In genomic region chr8:42144685-42145084, GRCm38 (mm10) we compare ENCODE assay signal across 21 mouse cellular contexts.
A peak's percentile ranks its signal among the peaks of the same experiment; 100 is the strongest.
DNase-seq lines count a peak whose midpoint lies in the region; ATAC-seq lines count a peak whose summit lies in the region.
"Had no signal": no experiment of that assay in that cellular context is flagged by ENCODE, and none has a peak within 500 bp of the region (broad histone marks: within the 10 kb centered on the region; RNA-seq: fewer than 3 reads in every experiment).

No protein-coding gene starts in this region.

- H3K27me3 ChIP-seq in kidney, embryonic 14.5 days (ENCODE audit: control insufficient read depth, insufficient read depth, low read length), result no peaks in the 10 kb centered on the region
- H3K27me3 ChIP-seq in embryonic facial prominence, embryonic 13.5 days, result no peaks in the 10 kb centered on the region
- H3K27me3 ChIP-seq: heart, embryonic 13.5 days; hindbrain, embryonic 12.5 days had no signal

- H3K36me3 ChIP-seq in kidney, embryonic 14.5 days (ENCODE audit: control insufficient read depth, insufficient read depth, low read length), result no peaks in the 10 kb centered on the region
- H3K36me3 ChIP-seq in embryonic facial prominence, embryonic 13.5 days, result no peaks in the 10 kb centered on the region
- H3K36me3 ChIP-seq: forebrain, embryonic 10.5 days; heart, embryonic 13.5 days; hindbrain, embryonic 12.5 days had no signal

- peak; percentile 82 for DNase-seq in heart, adult 11 months
- DNase-seq in heart, postnatal 4 days, result no peak
- DNase-seq in kidney, postnatal 14 days, result peak; percentile 5
- no peak for DNase-seq in thymus, postnatal 10 days (ENCODE audit: low spot score in 2 of 2)
- DNase-seq: adrenal gland, adult 2 months; adrenal gland, postnatal 25 days; cerebellum, adult 18-20 months; cerebellum, adult 9-11 months; cerebellum, postnatal 36 days; gastrocnemius, adult 2 months; gastrocnemius, postnatal 25 days; heart, postnatal 36 days had no signal

- H3K4me1 ChIP-seq in kidney, embryonic 14.5 days (ENCODE audit: control insufficient read depth, insufficient read depth, low read length), result no peaks in the 10 kb centered on the region
- H3K4me1 ChIP-seq in embryonic facial prominence, embryonic 13.5 days, result no peaks in the 10 kb centered on the region
- H3K4me1 ChIP-seq: forebrain, embryonic 10.5 days; heart, embryonic 13.5 days; hindbrain, embryonic 12.5 days had no signal

- H3K4me2 ChIP-seq in kidney, embryonic 14.5 days (replicated peaks; ENCODE audit: low read depth, low read length), result no peak overlapping the region
- H3K4me2 ChIP-seq in embryonic facial prominence, embryonic 13.5 days, result peak overlapping the region; percentile 20; the same call in 1 of the 2 replicates
- H3K4me2 ChIP-seq: heart, embryonic 13.5 days; hindbrain, embryonic 12.5 days had no signal

- ATAC-seq in kidney, embryonic 14.5 days (ENCODE audit: low FRiP score, low TSS enrichment), result no peak
- ATAC-seq in embryonic facial prominence, embryonic 13.5 days (ENCODE audit: insufficient number of reproducible peaks, insufficient read depth, low FRiP score, low TSS enrichment, low read depth), result no peak
- ATAC-seq in activated CD4-positive, CD25-positive, alpha-beta regulatory T cell, adult 4 months, result no peak
- ATAC-seq: forebrain, embryonic 14.5 days; hindbrain, embryonic 16.5 days had no signal

- WGBS in kidney, embryonic 14.5 days, result 71% methylated on average over 5 of the region's 5 CpGs
- 47% methylated on average over 5 of the region's 5 CpGs for WGBS in embryonic facial prominence, embryonic 13.5 days

- no peak overlapping the region for H3K4me3 ChIP-seq in kidney, embryonic 14.5 days (ENCODE audit: low read length)
- no peak overlapping the region for H3K4me3 ChIP-seq in embryonic facial prominence, embryonic 13.5 days
- H3K4me3 ChIP-seq: erythroblast, embryonic 14.5 days; forebrain, embryonic 10.5 days; gastrocnemius, adult 2 months; heart, embryonic 13.5 days; hindbrain, embryonic 12.5 days had no signal

- H3K9me3 ChIP-seq in kidney, embryonic 14.5 days (ENCODE audit: control insufficient read depth, low read length), result no peaks in the 10 kb centered on the region
- H3K9me3 ChIP-seq in embryonic facial prominence, embryonic 13.5 days, result no peaks in the 10 kb centered on the region
- H3K9me3 ChIP-seq: forebrain, embryonic 10.5 days; heart, embryonic 13.5 days; hindbrain, embryonic 12.5 days had no signal

- H3K27ac ChIP-seq in kidney, embryonic 14.5 days (ENCODE audit: low read depth, low read length), result no peak overlapping the region
- H3K27ac ChIP-seq in embryonic facial prominence, embryonic 13.5 days, result peak overlapping the region; percentile 44; the same call in 1 of the 2 replicates
- H3K27ac ChIP-seq: forebrain, embryonic 10.5 days; gastrocnemius, adult 2 months; heart, embryonic 13.5 days; hindbrain, embryonic 12.5 days had no signal

- no peak overlapping the region for H3K9ac ChIP-seq in kidney, embryonic 14.5 days (ENCODE audit: low read depth, low read length)
- H3K9ac ChIP-seq in embryonic facial prominence, embryonic 13.5 days, result no peak overlapping the region
- H3K9ac ChIP-seq: heart, embryonic 13.5 days; hindbrain, embryonic 12.5 days had no signal

Comparison
In these comparisons a context has a peak if more than half of its experiments do, and no peak if none do; other contexts are left out.
1. DNase-seq: peak in heart, adult 11 months (single experiment) and kidney, postnatal 14 days (single experiment); none in heart, postnatal 4 days (single experiment) and thymus, postnatal 10 days (0 of 2).